Mouse (Mus musculus): ENCODE results near the gene Krt39.

The Krt39 gene

GRCm38 (mm10) chr11:99471946-99472345 lies 49.2 kb downstream of the Krt39 start:
- in situ Hi-C loops (cut with MboI, MseI) = no loop called here

- in situ Hi-C loops (cut with MboI, MseI) = loop anchor here (5.0 to 10.0 kb wide), 2 partner anchors 536 to 828 kb away; no protein-coding TSS in a partner anchor
Measured at GRCm38 (mm10) chr11:99469228-99469627, 51.9 kb downstream of the Krt39 start.

- in situ Hi-C loops (cut with MboI, MseI) = loop anchor here (5.0 to 10.0 kb wide), 2 partner anchors 536 to 829 kb away; no protein-coding TSS in a partner anchor
Measured at GRCm38 (mm10) chr11:99468566-99468965, 52.6 kb downstream of the Krt39 start.

- in situ Hi-C loops (cut with MboI, MseI) = loop anchor here (5.0 to 10.0 kb wide), 2 partner anchors 538 to 831 kb away; no protein-coding TSS in a partner anchor
Measured at GRCm38 (mm10) chr11:99466316-99466715, 54.8 kb downstream of the Krt39 start.

- in situ Hi-C loops (cut with MboI, MseI) = loop anchor here (5.0 to 10.0 kb wide), 3 partner anchors 83 to 832 kb away; no protein-coding TSS in a partner anchor
Measured at GRCm38 (mm10) chr11:99464836-99465235, 56.3 kb downstream of the Krt39 start.
